Mouse (Mus musculus) MEL (cell line): ENCODE results near the gene Gcnt2. TPM values are rescaled to one million over a fixed set of nuclear protein-coding genes. Genes with fewer than 3 reads are reported as not detected.

Source experiments
- DNase-seq: peaks from one replicate; pipeline ENCODE4 v3.0.0; 2011; ENCODE audit warnings: low read depth, low spot score
- H3K27ac ChIP-seq: 2 replicates; pipeline ENCODE4 v1.5.1; 2012; ENCODE audit warnings: low read depth, mild to moderate bottlenecking, control low read depth, low read length, moderate library complexity; ENCODE audit not compliant: control insufficient read depth
- H3K27me3 ChIP-seq, 2 experiments: fragments of 150-350 bp in 1 of 2; sonication (generic) in 1 of 2; 2 replicates each; pipeline ENCODE4 v1.6.1; 2012; ENCODE audit warnings: low read length in 2 of 2, mild to moderate bottlenecking in 2 of 2, improper control_type of control experiment in 1 of 2, moderate library complexity in 1 of 2; ENCODE audit not compliant: insufficient read depth in 2 of 2, control insufficient read depth in 1 of 2
- H3K36me3 ChIP-seq, 2 experiments: 2 replicates each; pipeline ENCODE4 v1.6.1; 2012 to 2014; ENCODE audit warnings: low read length in 2 of 2, improper control_type of control experiment in 1 of 2, inconsistent platforms in 1 of 2, mild to moderate bottlenecking in 1 of 2; ENCODE audit not compliant: insufficient read depth in 2 of 2, control insufficient read depth in 1 of 2
- H3K4me1 ChIP-seq, 2 experiments: fragments of 150-350 bp in 1 of 2; sonication (generic) in 1 of 2; 2 replicates each; pipeline ENCODE4 v1.6.1; 2012; ENCODE audit warnings: low read length in 2 of 2, improper control_type of control experiment in 1 of 2, mild to moderate bottlenecking in 1 of 2; ENCODE audit not compliant: insufficient read depth in 2 of 2, control insufficient read depth in 1 of 2
- H3K4me3 ChIP-seq, 2 experiments: fragments of 150-350 bp in 1 of 2; sonication (generic) in 1 of 2; 2 replicates each; pipeline ENCODE4 v1.5.1; 2012; ENCODE audit warnings: low read depth in 2 of 2, low read length in 2 of 2, mild to moderate bottlenecking in 2 of 2, moderate library complexity in 2 of 2, control low read depth in 1 of 2, improper control_type of control experiment in 1 of 2; ENCODE audit not compliant: control insufficient read depth in 1 of 2, insufficient read depth in 1 of 2
- H3K79me2 ChIP-seq: 2 replicates; pipeline ENCODE4 v1.6.1; 2012; ENCODE audit warnings: mild to moderate bottlenecking, low read length, moderate library complexity; ENCODE audit not compliant: control insufficient read depth, poor library complexity, insufficient read depth
- H3K9ac ChIP-seq: 2 replicates; pipeline ENCODE4 v1.6.1; 2012; ENCODE audit warnings: low read depth, mild to moderate bottlenecking, control low read depth, low read length, moderate library complexity; ENCODE audit not compliant: control insufficient read depth, poor library complexity, severe bottlenecking
- H3K9me3 ChIP-seq: fragments of 150-350 bp; sonication (generic); replicated peaks from 2 replicates; pipeline ENCODE4 v1.6.1; 2012; ENCODE audit warnings: mild to moderate bottlenecking, low read length, improper control_type of control experiment, moderate library complexity; ENCODE audit not compliant: insufficient read depth
- CTCF ChIP-seq, 3 experiments: IDR thresholded peaks in 2 of 3; conservative IDR thresholded peaks in 1 of 3; 2 replicates each; pipeline ENCODE4 v1.5.1; 2011 to 2012; ENCODE audit warnings: low read length in 3 of 3, low read depth in 2 of 3, mild to moderate bottlenecking in 2 of 3, improper control_type of control experiment in 1 of 3, inconsistent platforms in 1 of 3, mixed read lengths in 1 of 3, moderate library complexity in 1 of 3; ENCODE audit not compliant: control insufficient read depth in 1 of 3, insufficient read depth in 1 of 3, poor library complexity in 1 of 3, severe bottlenecking in 1 of 3
- ELF1 ChIP-seq: IDR thresholded peaks from 2 replicates; pipeline ENCODE4 v1.6.1; 2014; ENCODE audit warnings: low read depth, mild to moderate bottlenecking, inconsistent platforms, low read length, improper control_type of control experiment, moderate library complexity
- EP300 ChIP-seq, 2 experiments: IDR thresholded peaks; 2 replicates each; pipeline ENCODE4 v1.6.1; 2011; ENCODE audit warnings: improper control_type of control experiment in 2 of 2, low read length in 2 of 2, low read depth in 1 of 2, mild to moderate bottlenecking in 1 of 2
- ETS1 ChIP-seq: IDR thresholded peaks from 2 replicates; pipeline ENCODE4 v1.6.1; 2012; ENCODE audit warnings: low read depth, mild to moderate bottlenecking, inconsistent platforms, low read length, improper control_type of control experiment, moderate library complexity
- GABPA ChIP-seq: IDR thresholded peaks from 2 replicates; pipeline ENCODE4 v1.6.1; 2012; ENCODE audit warnings: low read depth, mild to moderate bottlenecking, inconsistent platforms, low read length, improper control_type of control experiment, moderate library complexity
- GATA1 ChIP-seq: IDR thresholded peaks from 2 replicates; pipeline ENCODE4 v1.6.1; 2011; ENCODE audit warnings: low read depth, low read length, improper control_type of control experiment
- HCFC1 ChIP-seq: IDR thresholded peaks from 2 replicates; pipeline ENCODE4 v1.6.1; 2012; ENCODE audit warnings: low read depth, mild to moderate bottlenecking, inconsistent platforms, low read length, improper control_type of control experiment, moderate library complexity
- MAFK ChIP-seq: IDR thresholded peaks from 2 replicates; pipeline ENCODE4 v1.6.1; 2011; ENCODE audit warnings: low read depth, mild to moderate bottlenecking, low read length, improper control_type of control experiment, borderline replicate concordance
- MAZ ChIP-seq: IDR thresholded peaks from 2 replicates; pipeline ENCODE4 v1.6.1; 2012; ENCODE audit warnings: low read depth, mild to moderate bottlenecking, inconsistent platforms, low read length, improper control_type of control experiment
- MXI1 ChIP-seq: IDR thresholded peaks from 2 replicates; pipeline ENCODE4 v1.6.1; 2011; ENCODE audit warnings: mild to moderate bottlenecking, low read depth, low read length, improper control_type of control experiment
- MYC ChIP-seq: IDR thresholded peaks from 2 replicates; pipeline ENCODE4 v1.6.1; 2011; ENCODE audit warnings: low read depth, mild to moderate bottlenecking, low read length, improper control_type of control experiment, moderate library complexity
- NELFE ChIP-seq: IDR thresholded peaks from 2 replicates; pipeline ENCODE4 v1.6.1; 2011; ENCODE audit warnings: low read depth, low read length, improper control_type of control experiment
- POLR2A ChIP-seq, 2 experiments: IDR thresholded peaks; 2 replicates each; pipeline ENCODE4 v1.6.1; 2011 to 2012; ENCODE audit warnings: low read length in 2 of 2, mild to moderate bottlenecking in 2 of 2, control low read depth in 1 of 2, improper control_type of control experiment in 1 of 2, low read depth in 1 of 2, moderate library complexity in 1 of 2; ENCODE audit not compliant: control insufficient read depth in 1 of 2, insufficient read depth in 1 of 2, poor library complexity in 1 of 2
- POLR2AphosphoS2 ChIP-seq: IDR thresholded peaks from 2 replicates; pipeline ENCODE4 v1.6.1; 2011; ENCODE audit warnings: low read length, improper control_type of control experiment
- POLR2AphosphoS5 ChIP-seq: IDR thresholded peaks from 2 replicates; pipeline ENCODE4 v1.6.1; 2012; ENCODE audit warnings: low read depth, borderline replicate concordance, mild to moderate bottlenecking, inconsistent platforms, low read length, moderate library complexity, mixed read lengths
- RCOR1 ChIP-seq: IDR thresholded peaks from 2 replicates; pipeline ENCODE4 v1.6.1; 2012; ENCODE audit warnings: low read depth, mild to moderate bottlenecking, inconsistent platforms, low read length, improper control_type of control experiment
- SMC3 ChIP-seq: IDR thresholded peaks from 2 replicates; pipeline ENCODE4 v1.6.1; 2011; ENCODE audit warnings: low read depth, low read length, improper control_type of control experiment
- TBP ChIP-seq: IDR thresholded peaks from 2 replicates; pipeline ENCODE4 v1.8.0; 2011; ENCODE audit warnings: low read depth, low read length, improper control_type of control experiment
- TCF12 ChIP-seq: IDR thresholded peaks from 2 replicates; pipeline ENCODE4 v1.6.1; 2014; ENCODE audit warnings: low read depth, mild to moderate bottlenecking, inconsistent platforms, low read length, improper control_type of control experiment, moderate library complexity
- UBTF ChIP-seq: IDR thresholded peaks from 2 replicates; pipeline ENCODE4 v1.6.1; 2012; ENCODE audit warnings: low read depth, mild to moderate bottlenecking, inconsistent platforms, low read length, improper control_type of control experiment, moderate library complexity, borderline replicate concordance; ENCODE audit not compliant: insufficient read depth
- USF1 ChIP-seq: IDR thresholded peaks from 2 replicates; pipeline ENCODE4 v1.6.1; 2014; ENCODE audit warnings: low read depth, mild to moderate bottlenecking, inconsistent platforms, low read length, improper control_type of control experiment, moderate library complexity
- USF2 ChIP-seq, 2 experiments: IDR thresholded peaks; 2 replicates each; pipeline ENCODE4 v1.6.1; 2011 to 2012; ENCODE audit warnings: improper control_type of control experiment in 2 of 2, low read length in 2 of 2, borderline replicate concordance in 1 of 2, inconsistent platforms in 1 of 2, low read depth in 1 of 2, mild to moderate bottlenecking in 1 of 2; ENCODE audit not compliant: insufficient read depth in 1 of 2
- ZC3H11A ChIP-seq: IDR thresholded peaks from 2 replicates; pipeline ENCODE4 v1.6.1; 2012; ENCODE audit warnings: low read depth, mild to moderate bottlenecking, inconsistent platforms, low read length, improper control_type of control experiment
- ZMIZ1 ChIP-seq: IDR thresholded peaks from 2 replicates; pipeline ENCODE4 v1.6.1; 2012; ENCODE audit warnings: low read depth, mild to moderate bottlenecking, inconsistent platforms, low read length, improper control_type of control experiment, moderate library complexity
- ZNF384 ChIP-seq: IDR thresholded peaks from 2 replicates; pipeline ENCODE4 v1.6.1; 2012; ENCODE audit warnings: low read depth, mild to moderate bottlenecking, inconsistent platforms, low read length, improper control_type of control experiment
- polyA plus RNA-seq, 2 experiments: library from polyadenylated mRNA; stranded (reverse) in 1 of 2; unstranded in 1 of 2; fragments of >175 nt in 1 of 2; fragments of >200 nt in 1 of 2; gene quantifications; 2 replicates each; pipeline versions ENCODE4 v1.2.1 to v1.2.4; 2012; ENCODE audit warnings: low replicate concordance in 2 of 2, low read depth in 1 of 2; ENCODE audit not compliant: insufficient read length in 2 of 2, insufficient read depth in 1 of 2, missing spikeins in 1 of 2
- total RNA-seq: library from RNA; depleted of rRNA; stranded (reverse); fragments of 300-350 nt; gene quantifications from 2 replicates; pipeline ENCODE4 v1.2.3, GENCODE M21; 2012

The Gcnt2 gene
- total and polyA plus RNA-seq, 3 experiments, result 0.03 to 0.04 TPM; not detected in 1

DNA sequence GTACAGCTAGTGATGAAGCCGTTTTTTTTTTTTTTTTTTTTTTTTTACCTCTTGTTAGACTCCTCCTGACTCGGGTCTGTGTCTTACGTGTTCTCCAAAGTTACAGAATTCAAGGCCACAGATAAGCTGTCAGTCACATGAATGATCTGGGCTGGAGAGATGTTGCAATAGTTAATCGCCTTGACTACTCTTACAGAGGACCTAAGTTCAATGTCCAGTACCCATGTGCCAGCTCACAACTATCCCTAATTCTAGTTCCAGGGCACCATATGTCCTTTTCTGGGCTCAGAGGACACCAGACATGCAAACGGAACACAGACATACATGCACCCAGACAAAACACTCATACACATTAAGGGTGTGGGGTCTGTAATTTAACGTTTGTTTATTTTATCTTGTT is 8.9 kb upstream of the Gcnt2 start:
- Histone ChIP-seq H3K36me3 (peaks cover 0 to 4% of the 10 kb centered on the region in 2 experiments; a peak in 2 of 4 replicates), H3K27me3 (no peaks in the 10 kb centered on the region), H3K27ac (no peak overlapping the region), H3K9ac (no peak overlapping the region), H3K79me2 (no peaks in the 10 kb centered on the region), H3K9me3 (no peaks in the 10 kb centered on the region), H3K4me1 (peaks cover 0 to 12% of the 10 kb centered on the region in 2 experiments; a peak in 2 of 4 replicates), H3K4me3 (no peak overlapping the region)
- DNase-seq, result no peak
- no peak for TF ChIP-seq TBP
- TF ChIP-seq ELF1, result no peak
- no peak for TF ChIP-seq POLR2AphosphoS5
- no peak for TF ChIP-seq ZNF384
- no peak for TF ChIP-seq USF1

DNA sequence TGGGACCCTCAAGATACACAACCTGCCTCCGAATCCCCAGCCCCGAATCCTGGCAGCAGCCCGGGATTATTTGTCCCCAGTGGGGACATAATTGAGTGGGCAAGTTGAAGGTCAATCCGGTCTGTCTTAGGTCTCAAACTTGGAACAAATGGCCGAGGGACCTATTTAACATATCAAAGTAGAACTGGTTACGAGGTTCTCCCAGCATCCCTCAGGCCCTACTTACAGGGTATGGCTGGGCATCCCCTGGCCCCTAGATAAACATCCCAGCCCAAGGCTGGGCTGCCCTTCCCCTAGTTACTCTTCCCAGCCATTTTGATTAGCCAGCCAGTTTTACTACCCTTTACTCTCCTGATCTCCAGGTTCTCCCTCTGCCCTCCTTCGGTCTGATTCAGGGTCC is 8.3 kb upstream of the Gcnt2 start:
- no peak overlapping the region for H3K4me3 ChIP-seq
- H3K4me1 ChIP-seq, result peaks cover 0 to 12% of the 10 kb centered on the region in 2 experiments; a peak in 2 of 4 replicates
- no peaks in the 10 kb centered on the region for H3K9me3 ChIP-seq
- TF ChIP-seq POLR2AphosphoS2, result no peak
- no peak for TF ChIP-seq TCF12
- TF ChIP-seq MXI1, result no peak
- no peak for TF ChIP-seq ZC3H11A
- TF ChIP-seq, all 39 proteins: peak for 0
- Histone ChIP-seq H3K36me3 (peaks cover 0 to 4% of the 10 kb centered on the region in 2 experiments; a peak in 2 of 4 replicates), H3K79me2 (no peaks in the 10 kb centered on the region), H3K27ac (no peak overlapping the region), H3K27me3 (no peaks in the 10 kb centered on the region), H3K9ac (no peak overlapping the region)
- no peak for DNase-seq

DNA sequence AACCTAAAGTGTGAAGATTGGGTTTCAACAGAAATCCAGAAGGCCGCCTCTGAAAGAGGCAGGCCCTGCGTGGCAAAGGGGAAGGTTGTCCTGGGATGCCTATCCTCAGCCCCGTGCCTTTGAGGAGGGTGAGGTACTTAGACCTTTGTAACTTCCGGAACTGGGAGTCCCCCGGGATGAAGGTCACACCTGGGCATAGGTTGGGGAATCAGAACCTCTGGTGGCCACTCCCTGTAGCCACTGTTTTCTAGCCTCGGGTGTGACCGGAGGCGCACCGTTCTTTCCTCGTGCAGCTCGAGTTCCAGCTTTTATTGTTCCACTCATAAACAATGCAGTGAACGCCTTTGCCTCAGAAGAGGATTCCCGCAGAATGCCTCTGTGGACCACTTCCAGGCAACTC is 7.6 kb upstream of the Gcnt2 start:
- TF ChIP-seq ZC3H11A (no peak), UBTF (no peak), TCF12 (no peak), SMC3 (no peak), MAZ (no peak), MXI1 (no peak), ZMIZ1 (no peak), GABPA (no peak), USF2 (IDR thresholded peaks at IDR 0.05; ENCODE audit: borderline replicate concordance in 1 of 2, insufficient read depth in 1 of 2, low read depth in 1 of 2, low read length in 2 of 2) (no peak), EP300 (IDR thresholded peaks at IDR 0.05; ENCODE audit: low read depth in 1 of 2, low read length in 2 of 2) (no peak), POLR2A (IDR thresholded peaks at IDR 0.05; ENCODE audit: control insufficient read depth in 1 of 2, insufficient read depth in 1 of 2, low read depth in 1 of 2, low read length in 2 of 2, poor library complexity in 1 of 2) (no peak), NELFE (no peak), GATA1 (no peak), MAFK (no peak), ETS1 (no peak), HCFC1 (no peak), ZNF384 (no peak), MYC (no peak), RCOR1 (no peak), CTCF (IDR thresholded peaks at IDR 0.05 in 2 of 3, conservative IDR thresholded peaks at IDR 0.05 in 1 of 3; ENCODE audit: control insufficient read depth in 1 of 3, insufficient read depth in 1 of 3, low read depth in 2 of 3, low read length in 3 of 3, poor library complexity in 1 of 3, severe bottlenecking in 1 of 3) (no peak)
- H3K27ac ChIP-seq, result no peak overlapping the region
- H3K9me3 ChIP-seq, result no peaks in the 10 kb centered on the region
- no peaks in the 10 kb centered on the region for H3K79me2 ChIP-seq
- DNase-seq, result no peak
- H3K4me3 ChIP-seq, result no peak overlapping the region
- H3K27me3 ChIP-seq, result no peaks in the 10 kb centered on the region
- peaks cover 0 to 16% of the 10 kb centered on the region in 2 experiments; a peak in 2 of 4 replicates for H3K4me1 ChIP-seq
- no peak overlapping the region for H3K9ac ChIP-seq
- peaks cover 0 to 4% of the 10 kb centered on the region in 2 experiments; a peak in 2 of 4 replicates for H3K36me3 ChIP-seq
